Comparison of ENCODE assay signal across 17 mouse cellular contexts in the genomic region with DNA sequence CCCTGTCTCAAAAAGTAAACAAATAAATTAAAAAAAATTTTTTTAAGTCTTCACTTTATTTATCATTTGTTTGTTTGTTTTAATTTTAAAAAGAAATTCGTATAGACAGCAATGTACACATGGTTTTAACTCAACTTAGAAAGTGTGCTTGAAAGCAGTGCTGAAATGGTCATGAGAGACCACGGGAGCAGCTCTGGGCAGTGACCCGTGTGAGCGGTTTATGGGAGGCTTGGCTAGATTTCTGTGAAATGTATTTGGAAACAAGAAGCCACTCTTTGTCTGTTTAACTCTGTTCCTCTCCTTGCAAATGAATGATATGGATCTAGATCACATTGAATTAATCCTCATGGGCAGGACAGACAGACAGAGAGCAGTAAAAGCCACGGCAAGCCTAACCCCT. TPM values are rescaled to one million over a fixed set of nuclear protein-coding genes. Genes with fewer than 3 reads are reported as not detected.
"Had no signal": no experiment of that assay in that cellular context is flagged by ENCODE, and none has a peak within 500 bp of the region (broad histone marks: within the 10 kb centered on the region; RNA-seq: fewer than 3 reads in every experiment).

No protein-coding gene starts in this region.

- H3K36me3 ChIP-seq: lung, embryonic 15.5 days; midbrain, embryonic 13.5 days; midbrain, embryonic 15.5 days; neural tube, embryonic 12.5 days; stomach, embryonic 15.5 days had no signal

- H3K9me3 ChIP-seq: lung, embryonic 15.5 days; megakaryocyte, embryonic 14.5 days; midbrain, embryonic 13.5 days; midbrain, embryonic 15.5 days; neural tube, embryonic 12.5 days; stomach, embryonic 15.5 days had no signal

- ATAC-seq: lung, postnatal 0 days; midbrain, embryonic 13.5 days; midbrain, embryonic 15.5 days had no signal

- H3K4me3 ChIP-seq: lung, embryonic 15.5 days; megakaryocyte, embryonic 14.5 days; midbrain, embryonic 13.5 days; midbrain, embryonic 15.5 days; neural tube, embryonic 12.5 days; stomach, embryonic 15.5 days had no signal

- H3K27ac ChIP-seq: lung, embryonic 15.5 days; macrophage; midbrain, embryonic 13.5 days; midbrain, embryonic 15.5 days; neural tube, embryonic 12.5 days; stomach, embryonic 15.5 days; stomach, postnatal 0 days had no signal

- H3K4me2 ChIP-seq: lung, embryonic 15.5 days; midbrain, embryonic 11.5 days; midbrain, embryonic 13.5 days; midbrain, embryonic 15.5 days; neural tube, embryonic 12.5 days; stomach, embryonic 15.5 days had no signal

- DNase-seq: lung, postnatal 14 days; lung, postnatal 36 days; right cerebral cortex, postnatal 14 days; thymus, adult 2 months; thymus, postnatal 25 days; thymus, postnatal 4 days had no signal

- H3K4me1 ChIP-seq: lung, embryonic 15.5 days; midbrain, embryonic 15.5 days; neural tube, embryonic 12.5 days; stomach, embryonic 15.5 days had no signal

- H3K27me3 ChIP-seq: lung, embryonic 15.5 days; midbrain, embryonic 13.5 days; midbrain, embryonic 15.5 days; neural tube, embryonic 12.5 days; stomach, embryonic 15.5 days had no signal

- H3K9ac ChIP-seq: lung, embryonic 15.5 days; midbrain, embryonic 13.5 days; midbrain, embryonic 15.5 days; neural tube, embryonic 12.5 days; stomach, embryonic 15.5 days had no signal

RNA-seq across cellular contexts. Expression of a gene that starts 59.3 kb away (rescaled TPM):
- polyA plus RNA-seq: macrophage; spleen, adult 2 months had no signal
